Comparison of ENCODE assay signal across 12 mouse cellular contexts in genomic region chr12:77541051-77541765, GRCm38 (mm10).
"Had no signal": no experiment of that assay in that cellular context is flagged by ENCODE, and none has a peak within 500 bp of the region (broad histone marks: within the 10 kb centered on the region; RNA-seq: fewer than 3 reads in every experiment).

No protein-coding gene starts in this region.

- DNase-seq: gastrocnemius, adult 2 months; gastrocnemius, postnatal 10 days; gastrocnemius, postnatal 25 days; heart, adult 2 months; heart, postnatal 14 days; heart, postnatal 4 days; kidney, adult 18-20 months; kidney, adult 8-10 months; kidney, postnatal 14 days; kidney, postnatal 4 days; liver; liver, embryonic 13.5 days had no signal
